Mouse (Mus musculus): Measurements from ENCODE around the gene Immp1l.

DNA sequence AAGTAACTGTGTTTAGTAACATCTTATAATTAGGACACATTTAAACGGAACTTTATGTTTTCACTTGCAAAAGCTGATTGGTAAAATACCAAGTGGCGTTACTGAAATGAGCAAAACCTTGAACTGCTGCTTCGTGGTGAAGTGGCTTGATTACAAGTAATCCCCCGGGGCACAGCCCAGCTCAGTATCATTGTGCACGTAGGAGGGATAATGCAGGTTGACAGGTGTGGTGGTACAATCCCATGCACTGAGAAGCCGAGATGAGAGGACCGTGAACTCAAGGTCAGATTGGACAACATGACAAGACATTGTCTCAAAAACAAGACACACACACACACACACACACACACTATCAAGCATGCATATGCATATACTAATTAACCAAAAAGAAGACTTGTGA lies 80.8 kb downstream of the Immp1l start:
- TF ChIP-seq CTCF (conservative IDR thresholded peaks at IDR 0.05; ENCODE audit: low read length) = no peak
- no peak for TF ChIP-seq NANOG (IDR thresholded peaks at IDR 0.05; ENCODE audit: borderline replicate concordance, low read length)
- no peak for TF ChIP-seq POU5F1 (IDR thresholded peaks at IDR 0.05; ENCODE audit: borderline replicate concordance, low read length)
